Mouse (Mus musculus) testis, adult 2 months (tissue): ENCODE results near the gene Xylb.

ENCODE experiments used
- CTCF ChIP-seq: fragments of 200-500 bp; IDR thresholded peaks from 2 replicates; pipeline ENCODE4 v1.5.1; 2012; ENCODE audit warnings: low read depth, mild to moderate bottlenecking, inconsistent platforms, low read length, moderate library complexity; ENCODE audit not compliant: control insufficient read depth, insufficient read depth, insufficient replicate concordance
- POLR2A ChIP-seq: fragments of 200-500 bp; IDR thresholded peaks from 2 replicates; pipeline ENCODE4 v1.6.1; 2012; ENCODE audit warnings: low read depth, mild to moderate bottlenecking, inconsistent platforms, low read length, moderate library complexity; ENCODE audit not compliant: control insufficient read depth

GRCm38 (mm10) chr9:119425976-119426415 is 68.8 kb downstream of the Xylb start:
- TF ChIP-seq POLR2A = no peak
- no peak for TF ChIP-seq CTCF
